Mouse (Mus musculus) hindbrain, embryonic 12.5 days (tissue): ENCODE results near the gene Gas7. TPM values are rescaled to one million over a fixed set of nuclear protein-coding genes. Genes with fewer than 3 reads are reported as not detected.

Experiments used
- ATAC-seq: fragments of 200-750 bp; cut with Nextera tagmentation; 2 replicates; pipeline ENCODE4 v1.8.0; 2017; ENCODE audit warnings: moderate TSS enrichment; ENCODE audit not compliant: low FRiP score
- H3K27ac ChIP-seq: fragments of 300-500 bp; sonication (generic); 2 replicates; pipeline ENCODE4 v1.5.1; 2016; ENCODE audit warnings: mild to moderate bottlenecking
- H3K27me3 ChIP-seq: fragments of 300-500 bp; sonication (generic); 2 replicates; pipeline ENCODE4 v1.6.1; 2016; ENCODE audit warnings: mild to moderate bottlenecking
- H3K36me3 ChIP-seq: fragments of 300-500 bp; sonication (generic); 2 replicates; pipeline ENCODE4 v1.6.1; 2016; ENCODE audit warnings: mild to moderate bottlenecking
- H3K4me1 ChIP-seq: fragments of 300-500 bp; sonication (generic); 2 replicates; pipeline ENCODE4 v1.6.1; 2016
- H3K4me2 ChIP-seq: fragments of 300-500 bp; sonication (generic); replicated peaks from 2 replicates; pipeline ENCODE4 v1.6.1; 2016; ENCODE audit warnings: mild to moderate bottlenecking
- H3K4me3 ChIP-seq: fragments of 300-500 bp; sonication (generic); 2 replicates; pipeline ENCODE4 v1.5.1; 2016; ENCODE audit warnings: mild to moderate bottlenecking
- H3K9ac ChIP-seq: fragments of 300-500 bp; sonication (generic); 2 replicates; pipeline ENCODE4 v1.6.1; 2016; ENCODE audit warnings: mild to moderate bottlenecking, moderate library complexity
- H3K9me3 ChIP-seq: fragments of 300-500 bp; sonication (generic); replicated peaks from 2 replicates; pipeline ENCODE4 v1.6.1; 2016; ENCODE audit warnings: mild to moderate bottlenecking
- WGBS: fragments of 180-500 bp; shearing (Covaris S2); methylation state at CpG from one replicate; pipeline ENCODE4 v1.1.7; 2016; 5-methylcytosine and 5-hydroxymethylcytosine counted together
- polyA plus RNA-seq: library from polyadenylated mRNA; unstranded; fragments of >200 nt; fragmentation: Nextera tagmentation; extraction: Ambion mirVana; gene quantifications from 2 replicates; pipeline ENCODE4 v1.2.1, GENCODE M21; 2016

The Gas7 gene
- polyA plus RNA-seq, 1 experiment from 2014 or later, result 3.8 TPM

DNA sequence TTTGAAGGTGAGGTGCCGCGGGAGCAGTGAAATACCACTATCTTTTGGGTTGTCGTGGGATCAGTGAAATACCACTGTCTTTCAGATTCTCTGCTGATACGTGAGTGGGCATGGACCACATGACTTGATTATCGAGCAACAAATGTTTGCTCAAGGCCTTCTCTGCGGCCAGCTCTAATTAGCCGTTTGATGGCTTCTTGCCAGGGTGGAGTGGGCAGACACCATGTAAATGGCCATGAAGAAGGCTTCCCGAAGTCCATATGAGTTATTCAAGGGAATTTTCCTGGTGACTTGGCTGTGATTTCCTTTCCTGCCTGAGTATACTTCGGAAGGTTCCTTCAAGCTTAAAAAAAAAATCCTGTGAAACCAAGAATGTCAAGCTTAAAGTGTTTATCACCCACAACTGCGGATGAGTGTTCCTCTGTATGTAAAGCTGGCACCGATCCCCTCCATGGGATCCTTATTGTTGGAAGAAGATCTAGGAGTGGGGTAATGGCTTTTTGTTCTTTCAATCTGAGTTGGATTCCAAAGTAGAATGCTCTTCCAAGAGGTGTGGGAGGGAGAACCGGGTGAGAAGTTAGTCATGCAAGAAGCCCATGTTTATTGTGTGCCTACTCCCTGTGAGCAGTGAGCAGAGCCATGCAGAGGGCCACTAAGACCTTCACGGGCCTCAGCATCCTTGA, 161.5 kb downstream of the Gas7 start:
- Histone ChIP-seq H3K9ac (no peak overlapping the region), H3K4me3 (no peak overlapping the region), H3K27ac (no peak overlapping the region), H3K4me1 (no peaks in the 10 kb centered on the region), H3K36me3 (no peaks in the 10 kb centered on the region), H3K9me3 (no peaks in the 10 kb centered on the region), H3K4me2 (no peak overlapping the region), H3K27me3 (no peaks in the 10 kb centered on the region)
- WGBS, result 92% methylated on average over 13 of the region's 13 CpGs
- no peak for ATAC-seq

- H3K27me3 ChIP-seq, result no peaks in the 10 kb centered on the region
- H3K27ac ChIP-seq, result no peak overlapping the region
- H3K9ac ChIP-seq, result no peak overlapping the region
- no peak for ATAC-seq
- no peak overlapping the region for H3K4me2 ChIP-seq
- no peaks in the 10 kb centered on the region for H3K36me3 ChIP-seq
- H3K9me3 ChIP-seq, result no peaks in the 10 kb centered on the region
- H3K4me1 ChIP-seq, result no peaks in the 10 kb centered on the region
- WGBS, result 85% methylated on average over 7 of the region's 7 CpGs
- no peak overlapping the region for H3K4me3 ChIP-seq
Observed at GRCm38 (mm10) chr11:67622340-67622739, 167.1 kb downstream of the Gas7 start.

GRCm38 (mm10) chr11:67627179-67627578, 171.9 kb downstream of the Gas7 start:
- no peak overlapping the region for H3K27ac ChIP-seq
- no peak overlapping the region for H3K9ac ChIP-seq
- H3K4me1 ChIP-seq, result no peaks in the 10 kb centered on the region
- H3K9me3 ChIP-seq, result no peaks in the 10 kb centered on the region
- no peaks in the 10 kb centered on the region for H3K36me3 ChIP-seq
- ATAC-seq, result no peak
- H3K4me3 ChIP-seq, result no peak overlapping the region
- no peak overlapping the region for H3K4me2 ChIP-seq
- no peaks in the 10 kb centered on the region for H3K27me3 ChIP-seq
- 91% methylated on average over 7 of the region's 7 CpGs for WGBS

DNA sequence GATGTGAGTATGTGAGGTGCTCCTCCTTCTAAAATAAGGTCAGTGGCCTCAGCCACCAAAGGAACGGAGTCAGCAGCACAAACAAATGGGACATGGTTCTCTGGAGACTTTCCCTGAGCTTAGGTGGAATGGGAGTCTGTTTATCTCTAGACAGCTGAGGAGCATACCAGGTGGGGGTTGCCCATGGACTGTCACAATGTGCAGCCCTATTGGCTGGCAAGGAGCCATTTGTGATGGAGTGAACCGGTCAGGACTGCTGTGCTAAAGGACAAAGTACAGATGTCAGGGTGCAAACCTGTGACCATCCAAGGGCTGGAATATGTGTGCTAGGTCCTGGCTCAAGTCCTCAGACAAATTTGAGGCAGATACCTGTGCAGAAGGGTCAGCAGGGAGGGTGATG, 173.3 kb downstream of the Gas7 start:
- no peak overlapping the region for H3K9ac ChIP-seq
- H3K4me2 ChIP-seq, result no peak overlapping the region
- no peaks in the 10 kb centered on the region for H3K36me3 ChIP-seq
- no peak overlapping the region for H3K4me3 ChIP-seq
- H3K9me3 ChIP-seq, result no peaks in the 10 kb centered on the region
- no peaks in the 10 kb centered on the region for H3K27me3 ChIP-seq
- H3K4me1 ChIP-seq, result no peaks in the 10 kb centered on the region
- H3K27ac ChIP-seq, result no peak overlapping the region
- no peak for ATAC-seq
- 89% methylated on average over 2 of the region's 2 CpGs for WGBS

GRCm38 (mm10) chr11:67632906-67633305, 177.7 kb downstream of the Gas7 start:
- Histone ChIP-seq H3K4me2 (no peak overlapping the region), H3K27me3 (no peaks in the 10 kb centered on the region), H3K36me3 (no peaks in the 10 kb centered on the region), H3K27ac (no peak overlapping the region), H3K9ac (no peak overlapping the region), H3K9me3 (no peaks in the 10 kb centered on the region), H3K4me3 (no peak overlapping the region), H3K4me1 (no peaks in the 10 kb centered on the region)
- no peak for ATAC-seq
- 83% methylated on average over 8 of the region's 8 CpGs for WGBS

- Histone ChIP-seq H3K27ac (no peak overlapping the region), H3K27me3 (no peaks in the 10 kb centered on the region), H3K9me3 (no peaks in the 10 kb centered on the region), H3K9ac (no peak overlapping the region), H3K36me3 (no peaks in the 10 kb centered on the region), H3K4me1 (no peaks in the 10 kb centered on the region), H3K4me2 (no peak overlapping the region), H3K4me3 (no peak overlapping the region)
- WGBS, result 69% methylated on average over 3 of the region's 3 CpGs
- ATAC-seq, result no peak
Observed at GRCm38 (mm10) chr11:67633620-67634229, 178.5 kb downstream of the Gas7 start.

DNA sequence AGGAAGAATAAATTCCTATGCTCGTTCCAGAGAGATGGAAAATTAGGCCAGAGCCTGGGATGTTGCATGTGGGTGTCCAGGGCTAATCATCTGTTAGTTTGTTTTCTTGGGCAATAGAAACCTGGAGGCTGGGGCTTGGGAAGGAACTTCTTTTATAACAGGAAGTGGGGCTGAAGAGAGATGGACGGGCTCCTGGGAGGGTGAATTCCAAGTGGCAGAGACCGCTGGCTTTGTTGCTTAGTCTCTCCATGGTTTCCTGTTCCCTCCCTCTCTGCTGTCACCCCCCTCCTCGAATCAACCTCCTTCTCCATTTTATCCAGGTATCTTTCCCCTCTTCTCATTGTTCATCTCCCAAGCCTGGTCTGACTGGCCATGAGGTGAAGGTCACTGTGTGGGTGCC, 181.0 kb downstream of the Gas7 start:
- H3K9ac ChIP-seq, result no peak overlapping the region
- 70% methylated on average over 4 of the region's 4 CpGs for WGBS
- H3K4me3 ChIP-seq, result no peak overlapping the region
- H3K9me3 ChIP-seq, result no peaks in the 10 kb centered on the region
- H3K27ac ChIP-seq, result no peak overlapping the region
- H3K4me1 ChIP-seq, result no peaks in the 10 kb centered on the region
- no peaks in the 10 kb centered on the region for H3K36me3 ChIP-seq
- ATAC-seq, result no peak
- no peaks in the 10 kb centered on the region for H3K27me3 ChIP-seq
- no peak overlapping the region for H3K4me2 ChIP-seq

DNA sequence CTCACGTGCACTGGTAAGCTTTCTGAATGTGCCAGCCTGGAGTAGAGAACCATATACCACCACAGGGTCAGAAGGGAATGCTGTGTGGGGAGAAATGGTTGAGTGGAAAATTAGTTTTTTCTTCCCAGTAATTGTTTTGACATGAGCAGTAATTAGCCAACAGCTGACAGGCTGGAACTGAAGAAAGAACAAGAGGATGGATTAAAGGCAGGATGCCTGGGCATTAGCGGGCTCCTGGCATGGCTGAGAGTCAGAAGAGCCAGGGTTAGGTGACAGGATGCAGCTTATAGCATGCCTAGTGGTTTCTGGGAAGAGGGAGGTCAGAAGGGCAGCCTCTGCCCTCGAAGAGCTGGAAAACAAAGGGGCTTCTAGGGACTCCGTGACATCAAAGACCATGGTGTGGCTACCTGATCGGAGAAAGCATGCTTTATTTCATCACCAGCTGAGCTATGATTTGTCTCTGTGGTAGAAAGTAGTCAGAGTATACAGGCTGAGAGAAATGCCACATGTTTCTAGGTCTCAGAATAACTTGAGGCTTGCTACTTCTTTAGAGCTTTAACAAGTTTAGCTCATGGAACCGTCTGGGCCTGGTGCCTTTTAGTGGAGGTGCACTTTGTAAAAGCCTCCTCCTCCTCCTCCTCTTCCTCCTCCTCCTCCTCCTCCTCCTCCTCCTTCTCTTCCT, 181.8 kb downstream of the Gas7 start:
- ATAC-seq, result no peak
- Histone ChIP-seq H3K36me3 (no peaks in the 10 kb centered on the region), H3K4me2 (no peak overlapping the region), H3K9ac (no peak overlapping the region), H3K27ac (no peak overlapping the region), H3K27me3 (no peaks in the 10 kb centered on the region), H3K4me3 (no peak overlapping the region), H3K4me1 (no peaks in the 10 kb centered on the region), H3K9me3 (no peaks in the 10 kb centered on the region)
- 60% methylated on average over 6 of the region's 6 CpGs for WGBS

DNA sequence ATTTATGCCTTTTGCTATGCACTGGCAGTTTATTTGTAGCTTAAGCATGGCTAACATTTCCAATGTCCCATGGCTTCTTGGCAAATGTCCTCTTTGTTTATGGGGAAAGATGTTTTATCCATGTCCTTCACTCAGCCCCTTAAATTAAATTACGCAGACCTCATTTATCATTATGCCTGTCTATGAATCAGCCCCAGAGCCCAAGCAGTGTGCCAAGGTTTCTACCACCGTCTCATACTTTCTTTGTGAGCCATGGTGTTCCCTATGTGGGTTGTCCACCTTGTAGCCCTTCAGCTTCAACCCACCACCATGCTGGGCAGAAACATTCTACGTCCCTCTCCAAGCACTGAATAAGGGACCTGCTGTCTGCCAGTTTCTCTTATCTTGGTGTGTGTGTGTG, 183.2 kb downstream of the Gas7 start:
- WGBS, result 82% methylated on average over 3 of the region's 3 CpGs
- Histone ChIP-seq H3K27me3 (no peaks in the 10 kb centered on the region), H3K4me1 (no peaks in the 10 kb centered on the region), H3K9ac (no peak overlapping the region), H3K36me3 (no peaks in the 10 kb centered on the region), H3K4me2 (no peak overlapping the region), H3K27ac (no peak overlapping the region), H3K4me3 (no peak overlapping the region), H3K9me3 (no peaks in the 10 kb centered on the region)
- no peak for ATAC-seq

DNA sequence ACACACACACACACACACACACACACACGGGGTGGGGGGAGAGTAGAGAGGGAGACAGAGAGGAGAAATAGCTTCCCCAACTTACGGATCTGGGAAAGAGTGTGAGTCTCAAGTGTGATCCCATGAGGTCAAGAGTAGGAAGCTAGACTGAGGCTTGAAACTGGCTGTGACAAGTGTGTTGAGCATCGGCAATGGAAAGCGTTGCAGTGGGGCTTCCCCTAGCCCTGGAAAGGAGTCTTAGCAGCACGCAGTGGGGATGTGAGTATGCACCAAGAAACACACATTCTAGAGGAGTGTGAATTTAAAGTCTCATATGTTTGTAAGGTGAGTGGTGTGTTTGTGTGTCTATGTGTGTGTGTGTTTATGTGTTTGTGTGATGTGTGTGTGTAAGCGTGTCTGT, 185.1 kb downstream of the Gas7 start:
- Histone ChIP-seq H3K27ac (no peak overlapping the region), H3K27me3 (no peaks in the 10 kb centered on the region), H3K9me3 (no peaks in the 10 kb centered on the region), H3K4me3 (no peak overlapping the region), H3K9ac (no peak overlapping the region), H3K36me3 (no peaks in the 10 kb centered on the region), H3K4me2 (no peak overlapping the region), H3K4me1 (no peaks in the 10 kb centered on the region)
- no peak for ATAC-seq
- WGBS, result 86% methylated on average over 6 of the region's 6 CpGs

- H3K4me2 ChIP-seq, result no peak overlapping the region
- no peaks in the 10 kb centered on the region for H3K4me1 ChIP-seq
- H3K36me3 ChIP-seq, result no peaks in the 10 kb centered on the region
- WGBS, result 92% methylated on average over 8 of the region's 8 CpGs
- H3K4me3 ChIP-seq, result no peak overlapping the region
- no peaks in the 10 kb centered on the region for H3K9me3 ChIP-seq
- H3K9ac ChIP-seq, result no peak overlapping the region
- H3K27ac ChIP-seq, result no peak overlapping the region
- no peak for ATAC-seq
- no peaks in the 10 kb centered on the region for H3K27me3 ChIP-seq
Observed at GRCm38 (mm10) chr11:67642421-67642820, 187.2 kb downstream of the Gas7 start.

DNA sequence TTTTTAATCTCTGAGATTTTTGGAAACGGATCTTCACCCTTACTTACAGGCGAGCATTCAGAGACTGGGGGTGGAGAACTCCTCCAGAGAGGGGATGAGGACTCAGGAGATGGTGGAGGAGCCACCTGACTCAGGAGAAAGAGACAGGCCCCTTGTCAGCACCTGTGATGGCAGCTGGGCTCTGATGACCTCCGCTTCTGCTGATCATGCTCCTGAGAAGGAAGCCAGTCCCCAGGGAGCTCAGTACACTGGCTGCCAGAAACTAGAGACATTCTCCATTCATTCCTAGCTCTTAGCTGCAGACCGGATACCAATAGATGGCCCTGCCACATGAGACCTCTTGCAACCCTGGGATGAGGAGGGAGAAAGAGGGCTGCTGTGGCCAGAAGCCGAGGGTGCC, 187.6 kb downstream of the Gas7 start:
- Histone ChIP-seq H3K9ac (no peak overlapping the region), H3K27me3 (no peaks in the 10 kb centered on the region), H3K4me2 (no peak overlapping the region), H3K4me3 (no peak overlapping the region), H3K36me3 (no peaks in the 10 kb centered on the region), H3K27ac (no peak overlapping the region), H3K9me3 (no peaks in the 10 kb centered on the region), H3K4me1 (no peaks in the 10 kb centered on the region)
- no peak for ATAC-seq
- WGBS, result 80% methylated on average over 5 of the region's 5 CpGs

DNA sequence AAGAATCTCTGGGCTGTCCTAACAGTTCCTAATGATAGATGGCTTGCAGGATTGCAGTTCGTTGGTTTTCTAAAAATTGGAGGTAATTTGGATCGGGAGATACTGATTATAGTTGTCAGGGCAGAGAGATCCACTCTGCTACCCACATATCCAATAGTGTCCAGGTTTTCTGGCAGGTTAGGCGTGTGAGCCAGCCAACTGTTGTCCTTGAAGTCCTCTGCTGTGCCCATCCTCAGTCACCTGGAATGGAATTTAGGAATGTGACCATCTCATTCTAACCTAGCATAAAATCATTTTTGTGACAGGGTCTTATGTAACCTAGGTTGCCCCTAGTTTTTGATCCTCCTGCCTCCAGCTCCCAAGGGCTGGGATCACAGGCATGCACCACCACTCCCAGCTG, 188.2 kb downstream of the Gas7 start:
- H3K4me1 ChIP-seq, result no peaks in the 10 kb centered on the region
- no peak overlapping the region for H3K4me3 ChIP-seq
- ATAC-seq, result no peak
- no peaks in the 10 kb centered on the region for H3K36me3 ChIP-seq
- H3K9me3 ChIP-seq, result no peaks in the 10 kb centered on the region
- no peak overlapping the region for H3K27ac ChIP-seq
- no peak overlapping the region for H3K9ac ChIP-seq
- H3K27me3 ChIP-seq, result no peaks in the 10 kb centered on the region
- no peak overlapping the region for H3K4me2 ChIP-seq
- WGBS, result 89% methylated on average over 3 of the region's 3 CpGs
